Mouse (Mus musculus) G1E (cell line): Measurements from ENCODE around the gene Hoxb6.

Experiments
- CTCF ChIP-seq: IDR thresholded peaks from 2 replicates; pipeline ENCODE4 v1.5.1; 2012; ENCODE audit warnings: low read depth, low read length, inconsistent platforms, mixed read lengths
- GATA1 ChIP-seq: IDR thresholded peaks from 2 replicates; pipeline ENCODE4 v1.6.1; 2012; ENCODE audit warnings: borderline replicate concordance, low read length, inconsistent platforms, mixed read lengths
- GATA2 ChIP-seq: IDR thresholded peaks from 2 replicates; pipeline ENCODE4 v1.6.1; 2012; ENCODE audit warnings: low read depth, low read length, inconsistent platforms, borderline replicate concordance
- POLR2AphosphoS5 ChIP-seq: IDR thresholded peaks from 2 replicates; pipeline ENCODE4 v1.6.1; 2012; ENCODE audit warnings: low read depth, low read length, inconsistent platforms; ENCODE audit not compliant: insufficient replicate concordance

DNA sequence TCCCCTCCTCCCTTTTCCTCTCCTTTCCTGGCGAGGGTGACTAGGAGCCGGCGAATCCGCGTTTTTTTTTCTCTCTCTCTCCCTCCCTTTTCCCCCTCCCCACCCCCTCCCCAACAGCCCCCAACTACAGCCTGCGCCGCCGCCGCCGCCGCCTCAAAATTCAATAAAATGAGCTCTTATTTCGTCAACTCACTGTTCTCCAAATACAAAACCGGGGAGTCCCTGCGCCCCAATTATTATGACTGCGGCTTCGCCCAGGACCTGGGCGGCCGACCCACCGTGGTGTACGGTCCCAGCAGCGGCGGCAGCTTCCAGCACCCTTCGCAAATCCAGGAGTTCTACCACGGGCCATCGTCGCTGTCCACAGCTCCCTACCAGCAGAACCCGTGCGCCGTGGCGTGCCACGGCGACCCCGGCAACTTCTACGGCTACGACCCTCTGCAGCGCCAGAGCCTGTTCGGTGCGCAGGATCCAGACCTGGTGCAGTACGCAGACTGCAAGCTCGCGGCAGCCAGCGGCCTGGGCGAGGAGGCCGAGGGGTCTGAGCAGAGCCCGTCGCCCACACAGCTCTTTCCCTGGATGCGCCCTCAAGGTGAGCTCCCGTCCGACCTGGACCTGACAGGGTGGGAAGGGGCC lies 9.4 kb upstream of the Hoxb6 start:
- TF ChIP-seq CTCF: no peak
- no peak for TF ChIP-seq GATA2
- no peak for TF ChIP-seq GATA1
- TF ChIP-seq POLR2AphosphoS5: no peak
